Comparison of ENCODE assay signal across 24 mouse cellular contexts in the genomic region with DNA sequence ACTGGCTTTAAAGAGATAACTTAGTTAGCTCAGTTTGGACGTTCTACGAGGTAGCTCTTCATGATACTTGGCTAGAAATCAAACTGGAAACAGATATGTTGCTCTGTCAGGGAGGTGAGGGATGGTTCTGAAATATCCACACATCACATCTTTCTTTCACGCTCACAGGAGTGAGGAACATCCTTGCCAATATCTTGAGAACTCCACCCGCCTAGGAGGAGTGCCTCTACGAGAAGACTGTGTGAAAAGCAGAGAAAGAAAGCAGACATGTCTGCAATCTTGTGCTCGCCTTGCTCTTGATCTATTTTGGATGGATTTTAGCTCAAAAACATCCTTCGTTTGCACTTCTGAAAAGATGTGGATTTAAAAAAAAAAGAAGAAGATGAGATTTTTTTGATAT. TPM values are rescaled to one million over a fixed set of nuclear protein-coding genes. Genes with fewer than 3 reads are reported as not detected.
DNase-seq lines count a peak whose midpoint lies in the region; ATAC-seq lines count a peak whose summit lies in the region.
"Had no signal": no experiment of that assay in that cellular context is flagged by ENCODE, and none has a peak within 500 bp of the region (broad histone marks: within the 10 kb centered on the region; RNA-seq: fewer than 3 reads in every experiment).

No protein-coding gene starts in this region.

- H3K9ac ChIP-seq in forebrain, embryonic 12.5 days: no peak overlapping the region
- no peak overlapping the region for H3K9ac ChIP-seq in midbrain, embryonic 14.5 days (replicated peaks; ENCODE audit: low read length)
- H3K9ac ChIP-seq: heart, embryonic 13.5 days; hindbrain, embryonic 12.5 days had no signal

- no peaks in the 10 kb centered on the region for H3K36me3 ChIP-seq in forebrain, embryonic 12.5 days (replicated peaks)
- H3K36me3 ChIP-seq in midbrain, embryonic 14.5 days (ENCODE audit: control insufficient read depth, insufficient read depth, low read length): no peaks in the 10 kb centered on the region
- H3K36me3 ChIP-seq: embryonic facial prominence, embryonic 10.5 days; heart, embryonic 13.5 days; hindbrain, embryonic 12.5 days had no signal

- H3K27me3 ChIP-seq in forebrain, embryonic 12.5 days: no peaks in the 10 kb centered on the region
- no peaks in the 10 kb centered on the region for H3K27me3 ChIP-seq in midbrain, embryonic 14.5 days (ENCODE audit: control insufficient read depth, insufficient read depth, low read length)
- H3K27me3 ChIP-seq: heart, embryonic 13.5 days; hindbrain, embryonic 12.5 days had no signal

- no peak overlapping the region for H3K4me3 ChIP-seq in forebrain, embryonic 12.5 days (replicated peaks)
- H3K4me3 ChIP-seq in midbrain, embryonic 14.5 days (replicated peaks; ENCODE audit: low read depth, low read length): no peak overlapping the region
- H3K4me3 ChIP-seq: embryonic facial prominence, embryonic 10.5 days; gastrocnemius, adult 2 months; heart, embryonic 13.5 days; hindbrain, embryonic 12.5 days had no signal

- DNase-seq in left cerebral cortex, adult 11 months (ENCODE audit: low spot score): peak; percentile 12
- no peak for DNase-seq in left cerebral cortex, postnatal 4 days
- peak; percentile 55 for DNase-seq in brain, adult 2 months (ENCODE audit: low read depth, low spot score)
- DNase-seq in frontal cortex, postnatal 36 days (ENCODE audit: low spot score in 2 of 2): peak; percentile 11 to 45
- DNase-seq in right cerebral cortex, postnatal 36 days (ENCODE audit: low spot score in 2 of 2): peak; percentile 4 to 5
- no peak for DNase-seq in midbrain, embryonic 14.5 days
- DNase-seq: adrenal gland, postnatal 10 days; cerebellum, adult 2 months; cerebellum, postnatal 10 days; gastrocnemius, adult 2 months; gastrocnemius, postnatal 25 days; heart, postnatal 4 days had no signal

- intact Hi-C loops in left cerebral cortex, postnatal 4 days (cut with DNase I): no loop called here

- WGBS in forebrain, embryonic 12.5 days: 90% methylated on average over 7 of the region's 7 CpGs
- WGBS in midbrain, embryonic 14.5 days: 91% methylated on average over 7 of the region's 7 CpGs

- H3K4me1 ChIP-seq in forebrain, embryonic 12.5 days: no peaks in the 10 kb centered on the region
- no peaks in the 10 kb centered on the region for H3K4me1 ChIP-seq in midbrain, embryonic 14.5 days (ENCODE audit: control insufficient read depth, insufficient read depth, low read length)
- H3K4me1 ChIP-seq: embryonic facial prominence, embryonic 10.5 days; heart, embryonic 13.5 days; hindbrain, embryonic 12.5 days had no signal

- no peak for ATAC-seq in forebrain, embryonic 12.5 days (ENCODE audit: low FRiP score)
- ATAC-seq in midbrain, embryonic 14.5 days (ENCODE audit: low FRiP score, low TSS enrichment): no peak
- ATAC-seq: forebrain, embryonic 14.5 days; hindbrain, embryonic 16.5 days had no signal

- H3K27ac ChIP-seq in forebrain, embryonic 12.5 days: no peak overlapping the region
- H3K27ac ChIP-seq in midbrain, embryonic 14.5 days (replicated peaks; ENCODE audit: low read depth, low read length): no peak overlapping the region
- H3K27ac ChIP-seq: embryonic facial prominence, embryonic 10.5 days; gastrocnemius, adult 2 months; heart, embryonic 13.5 days; hindbrain, embryonic 12.5 days had no signal

- no peak overlapping the region for H3K4me2 ChIP-seq in forebrain, embryonic 12.5 days
- no peak overlapping the region for H3K4me2 ChIP-seq in midbrain, embryonic 14.5 days (ENCODE audit: low read length)
- H3K4me2 ChIP-seq: heart, embryonic 13.5 days; hindbrain, embryonic 12.5 days had no signal

- no peaks in the 10 kb centered on the region for H3K9me3 ChIP-seq in forebrain, embryonic 12.5 days
- no peaks in the 10 kb centered on the region for H3K9me3 ChIP-seq in midbrain, embryonic 14.5 days (ENCODE audit: control insufficient read depth, low read length)
- H3K9me3 ChIP-seq: embryonic facial prominence, embryonic 10.5 days; heart, embryonic 13.5 days; hindbrain, embryonic 12.5 days had no signal

RNA-seq across cellular contexts. Expression of a gene that starts 44.7 kb away (rescaled TPM):
- not detected for total RNA-seq in left cerebral cortex, postnatal 4 days (2021)
- not detected in 2 replicates for polyA plus RNA-seq in forebrain, embryonic 12.5 days (2016; fragmentation: Nextera tagmentation; extraction: Ambion mirVana)
- not detected in 2 replicates for polyA plus RNA-seq in midbrain, embryonic 14.5 days (2014; fragmentation: Nextera tagmentation; extraction: Ambion mirVana)
- total RNA-seq: adrenal gland, postnatal 10 days; gastrocnemius, adult 2 months; gastrocnemius, postnatal 25 days; granulocyte monocyte progenitor cell, adult 5-6 weeks; heart, adult 8-10 months; heart, postnatal 4 days; MEL had no signal
- polyA plus RNA-seq: C2C12; embryonic facial prominence, embryonic 10.5 days; embryonic facial prominence, embryonic 14.5 days; forebrain, embryonic 14.5 days; heart, embryonic 13.5 days; heart, postnatal 0 days; hindbrain, embryonic 12.5 days; hindbrain, embryonic 16.5 days had no signal

RNA-seq across cellular contexts. Expression of a gene that starts 54.0 kb away (rescaled TPM):
- total RNA-seq in left cerebral cortex, postnatal 4 days (2021): 100 to 1,000 TPM; 122 to 131 TPM
- polyA plus RNA-seq in forebrain, embryonic 12.5 days (2016; fragmentation: Nextera tagmentation; extraction: Ambion mirVana): 10.0 and 10.6 TPM in 2 replicates
- 40.7 and 50.5 TPM in 2 replicates for polyA plus RNA-seq in midbrain, embryonic 14.5 days (2014; fragmentation: Nextera tagmentation; extraction: Ambion mirVana)
- total RNA-seq: granulocyte monocyte progenitor cell, adult 5-6 weeks; MEL had no signal

Comparison
In these comparisons a context has a peak if more than half of its experiments do, and no peak if none do; other contexts are left out.
1. DNase-seq: peak in left cerebral cortex, adult 11 months (single experiment), brain, adult 2 months (single experiment), frontal cortex, postnatal 36 days (2 of 2) and right cerebral cortex, postnatal 36 days (2 of 2); none in left cerebral cortex, postnatal 4 days (single experiment) and midbrain, embryonic 14.5 days (single experiment).